Mouse (Mus musculus): ENCODE measurements around the gene Lix1l.

The Lix1l gene

GRCm38 (mm10) chr3:96565105-96565504 is 35.8 kb upstream of the Lix1l start:
- no peak for DNase-seq (ENCODE audit: low spot score in 2 of 2)

DNA sequence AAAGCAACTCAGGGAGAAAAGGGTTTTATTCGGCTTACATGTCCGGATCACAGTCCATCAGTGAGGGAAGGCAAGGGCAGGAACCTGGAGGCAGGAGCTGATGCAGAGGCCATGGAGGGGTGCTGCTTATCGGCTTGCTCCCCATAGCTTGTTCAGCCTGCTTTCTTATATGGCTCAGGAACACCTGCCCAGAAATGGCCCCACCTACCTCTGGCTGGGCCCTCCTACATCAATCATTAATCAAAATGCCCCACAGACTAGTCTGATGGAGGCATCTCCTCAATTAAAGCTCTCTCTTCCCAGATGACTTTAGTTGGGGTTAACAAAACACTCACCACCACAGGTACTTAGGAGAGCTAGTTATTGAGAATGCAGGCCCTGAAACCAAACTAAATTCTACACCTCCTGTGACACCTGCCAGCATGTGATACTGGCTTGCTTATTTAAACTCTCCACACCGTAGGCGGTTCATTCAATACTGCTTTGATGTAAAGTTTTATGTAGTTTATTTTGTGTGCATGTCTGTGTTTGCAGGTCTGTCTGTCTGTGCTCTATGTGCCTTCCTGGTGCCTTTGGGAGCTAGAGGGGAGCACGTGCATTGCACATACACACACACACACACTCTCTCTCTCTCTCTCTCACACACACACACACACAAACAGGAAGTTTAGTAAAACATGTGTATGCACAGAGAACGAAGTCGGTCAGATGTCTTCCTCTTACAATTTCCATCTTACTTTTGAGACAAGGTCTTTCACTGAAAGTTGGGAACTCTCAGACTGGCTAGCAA is 34.1 kb upstream of the Lix1l start:
- no peak for DNase-seq (ENCODE audit: low spot score in 2 of 2)

- DNase-seq (ENCODE audit: low spot score in 2 of 2): no peak
Observed at GRCm38 (mm10) chr3:96568605-96569004, 32.3 kb upstream of the Lix1l start.

GRCm38 (mm10) chr3:96569506-96569905 is 31.4 kb upstream of the Lix1l start:
- no peak for DNase-seq (ENCODE audit: low spot score in 2 of 2)

DNA sequence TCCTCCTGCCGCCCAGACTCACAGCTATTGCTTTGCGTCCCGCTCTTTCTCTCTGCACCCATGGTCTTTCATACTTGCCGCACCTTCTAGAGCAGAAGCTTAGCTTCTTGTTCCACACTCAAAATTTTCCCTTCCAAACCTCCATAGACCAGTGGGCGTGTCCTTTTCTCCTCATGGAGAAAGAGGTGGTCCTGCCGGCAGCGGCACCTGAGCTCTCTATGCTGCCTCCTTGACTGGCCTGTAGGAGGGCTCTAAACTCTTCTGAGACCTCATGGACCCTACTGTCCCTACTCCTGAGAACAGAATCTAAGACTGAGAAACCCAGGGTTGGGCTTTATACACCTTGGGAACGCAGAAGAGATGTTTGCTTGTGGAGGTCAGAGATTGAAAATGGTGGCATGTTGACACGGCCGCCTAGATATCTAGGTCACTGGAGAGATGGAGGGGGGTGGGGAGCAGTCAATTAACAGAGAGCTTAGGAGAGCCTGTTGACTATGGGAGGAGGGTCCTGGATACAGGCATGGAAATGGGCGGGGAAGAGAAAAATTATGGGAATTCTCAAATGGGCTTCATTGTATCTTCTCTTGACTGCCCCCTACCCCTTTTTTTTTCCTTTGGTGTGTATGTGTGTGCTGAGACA is 30.9 kb upstream of the Lix1l start:
- no peak for DNase-seq (ENCODE audit: low spot score in 2 of 2)

GRCm38 (mm10) chr3:96570643-96571042 is 30.3 kb upstream of the Lix1l start:
- DNase-seq (ENCODE audit: low spot score in 2 of 2): no peak

GRCm38 (mm10) chr3:96571336-96571735 is 29.6 kb upstream of the Lix1l start:
- no peak for DNase-seq (ENCODE audit: low spot score in 2 of 2)

DNA sequence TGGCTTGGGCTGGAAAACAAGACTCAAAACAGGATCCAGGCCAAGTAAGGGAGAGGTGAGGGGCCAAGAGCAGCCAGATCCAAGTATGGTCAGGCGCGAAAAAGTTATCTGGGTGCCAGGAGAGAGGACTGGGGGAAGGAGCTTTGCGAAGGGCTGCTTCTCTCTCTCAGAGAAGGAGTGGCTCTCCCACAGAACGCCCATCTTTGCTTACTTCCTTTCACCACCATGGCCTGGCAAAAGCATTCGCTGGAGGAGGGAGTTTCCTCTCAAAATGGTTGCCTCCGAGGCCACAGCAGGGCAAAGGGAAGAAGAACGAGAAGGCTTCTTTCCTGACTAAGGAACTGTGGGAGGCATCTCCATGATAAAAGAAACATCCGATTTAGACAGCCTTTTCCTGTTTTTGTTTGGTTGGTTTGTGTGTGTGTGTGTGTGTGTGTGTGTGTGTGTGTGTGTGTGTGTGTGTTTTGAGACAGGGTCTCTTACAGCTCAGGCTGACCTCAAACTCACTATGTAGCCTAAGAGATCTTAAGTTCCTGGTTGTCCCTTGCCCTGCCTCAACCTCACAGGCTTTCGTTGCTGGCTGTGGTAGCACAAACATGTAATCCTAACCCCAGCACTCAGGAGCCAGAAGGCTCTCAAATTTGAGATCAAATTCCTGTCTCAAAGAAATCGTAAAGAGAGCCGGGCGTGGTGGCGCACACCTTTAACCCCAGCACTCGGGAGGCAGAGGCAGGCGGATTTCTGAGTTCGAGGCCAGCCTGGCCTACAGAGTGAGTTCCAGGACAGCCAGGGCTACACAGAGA is 28.9 kb upstream of the Lix1l start:
- DNase-seq (ENCODE audit: low spot score in 2 of 2): no peak

- no peak for DNase-seq (ENCODE audit: low spot score in 2 of 2)
Observed at GRCm38 (mm10) chr3:96573611-96574511, 27.1 kb upstream of the Lix1l start.

DNA sequence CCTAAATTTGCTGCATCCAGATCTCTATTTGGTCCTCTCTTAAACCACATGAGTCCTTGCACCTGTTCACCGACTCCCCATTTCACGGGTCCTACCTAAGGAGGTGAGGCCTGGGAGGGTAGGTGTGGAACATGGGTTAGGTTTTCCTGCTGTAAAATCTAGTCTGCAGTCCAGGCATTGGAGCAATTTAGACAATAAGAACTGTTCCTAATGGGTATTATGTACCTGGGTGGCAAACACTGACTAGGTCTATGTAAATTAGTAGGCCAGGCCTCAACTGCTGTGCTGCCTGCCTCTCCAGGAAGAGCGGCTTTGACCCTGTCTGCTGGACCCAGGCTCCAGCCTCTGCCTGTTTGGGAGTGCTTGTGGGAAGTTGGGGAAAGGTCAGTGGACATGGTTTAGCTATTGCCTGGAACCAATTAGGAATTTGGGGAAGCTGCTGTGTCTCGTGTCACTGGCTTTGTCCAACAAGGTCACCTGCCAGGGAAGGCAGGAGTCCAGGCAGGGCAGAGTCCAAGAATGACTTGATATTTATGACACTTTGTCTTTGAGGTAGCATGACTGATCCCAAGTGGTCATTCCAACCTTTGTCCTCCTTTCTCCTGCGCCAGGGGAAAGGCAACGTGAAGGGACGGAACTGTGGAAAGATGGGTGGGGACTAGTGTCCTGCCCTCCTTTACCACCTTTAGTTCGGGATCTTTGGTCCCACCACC is 25.5 kb upstream of the Lix1l start:
- no peak for DNase-seq (ENCODE audit: low spot score in 2 of 2)

DNA sequence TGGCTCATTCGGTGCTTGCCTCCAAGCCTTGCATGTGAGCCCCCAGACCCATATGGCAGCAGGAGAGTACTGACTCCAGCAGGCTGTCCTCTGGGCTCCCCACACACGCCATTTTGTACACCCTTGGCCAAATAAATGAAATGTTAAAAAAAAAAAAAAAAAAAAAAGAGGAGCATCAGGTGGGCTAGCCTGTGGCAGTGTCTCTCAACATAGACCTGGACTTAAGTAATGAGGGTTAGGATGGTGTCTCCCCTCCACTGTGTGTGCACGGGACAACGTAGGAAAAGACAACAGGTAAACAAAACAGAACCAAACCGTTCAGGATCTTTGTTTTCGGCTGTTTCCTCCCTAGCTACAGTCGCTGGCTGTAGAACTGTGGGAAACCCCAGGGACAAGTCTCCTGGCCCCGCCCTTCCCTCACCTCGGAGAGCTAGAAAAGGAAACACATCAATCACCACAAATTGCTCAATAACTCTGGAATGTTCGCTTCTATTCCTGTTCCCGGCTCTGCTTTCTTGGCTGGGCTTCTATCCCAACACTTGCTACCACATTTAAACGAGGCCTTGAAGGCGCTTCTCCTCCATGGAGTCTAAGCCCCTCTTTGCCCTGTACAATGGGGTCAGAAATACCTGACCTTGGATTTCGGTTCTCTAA is 24.8 kb upstream of the Lix1l start:
- DNase-seq (ENCODE audit: low spot score in 2 of 2): no peak

DNA sequence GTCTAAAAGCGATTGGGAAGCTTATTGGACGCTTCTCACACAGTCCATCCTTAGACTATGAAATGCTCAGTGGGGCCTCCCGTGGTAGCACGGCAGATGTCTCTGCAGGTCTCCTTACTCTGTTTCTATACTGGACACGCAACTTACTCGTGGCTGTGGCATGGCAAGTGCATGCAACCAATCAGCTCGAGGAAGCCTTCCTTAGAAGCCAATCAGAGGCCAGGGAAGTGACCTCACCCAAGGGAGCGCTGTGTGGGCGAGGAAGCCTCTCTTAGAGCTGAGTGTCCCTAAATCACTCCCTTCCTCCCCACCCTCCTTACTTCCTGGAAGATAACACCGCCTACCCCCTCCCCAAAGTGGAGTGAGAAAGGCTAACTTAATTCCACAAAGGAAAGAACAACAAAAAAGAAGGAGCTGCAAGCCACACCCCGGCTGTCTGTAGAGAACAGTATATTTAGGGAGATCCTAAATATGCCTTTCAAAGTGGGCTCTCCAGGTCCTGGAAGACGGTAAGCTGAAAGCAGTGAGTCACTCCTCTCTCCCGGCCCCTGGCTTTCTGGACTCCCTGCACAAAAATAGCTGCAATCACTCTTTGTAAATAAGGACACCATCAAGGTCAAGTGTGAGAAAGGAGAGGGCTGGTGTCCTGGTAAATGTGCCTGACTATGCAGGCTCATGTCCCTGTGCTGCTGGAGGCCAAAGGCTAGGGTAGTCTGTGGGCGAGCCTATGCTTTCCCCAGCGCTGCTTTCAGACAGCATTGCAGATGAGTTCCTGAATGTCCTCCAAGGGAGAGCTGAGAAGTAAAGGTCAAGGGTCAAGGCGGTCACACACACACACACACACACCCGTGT is 24.0 kb upstream of the Lix1l start, which contains the start of gene Gm16253:
Gm16253 (plus strand) TSS at position 295 of the 852 bp plus-strand sequence.
- DNase-seq (ENCODE audit: low spot score in 2 of 2): peak; percentile 84 to 89

GRCm38 (mm10) chr3:96577566-96577965 is 23.4 kb upstream of the Lix1l start:
- DNase-seq (ENCODE audit: low spot score in 2 of 2): no peak

- DNase-seq (ENCODE audit: low spot score in 2 of 2): no peak
Observed at GRCm38 (mm10) chr3:96578561-96579238, 22.2 kb upstream of the Lix1l start.

- no peak for DNase-seq (ENCODE audit: low spot score in 2 of 2)
Observed at GRCm38 (mm10) chr3:96579239-96579750, 21.7 kb upstream of the Lix1l start.

DNA sequence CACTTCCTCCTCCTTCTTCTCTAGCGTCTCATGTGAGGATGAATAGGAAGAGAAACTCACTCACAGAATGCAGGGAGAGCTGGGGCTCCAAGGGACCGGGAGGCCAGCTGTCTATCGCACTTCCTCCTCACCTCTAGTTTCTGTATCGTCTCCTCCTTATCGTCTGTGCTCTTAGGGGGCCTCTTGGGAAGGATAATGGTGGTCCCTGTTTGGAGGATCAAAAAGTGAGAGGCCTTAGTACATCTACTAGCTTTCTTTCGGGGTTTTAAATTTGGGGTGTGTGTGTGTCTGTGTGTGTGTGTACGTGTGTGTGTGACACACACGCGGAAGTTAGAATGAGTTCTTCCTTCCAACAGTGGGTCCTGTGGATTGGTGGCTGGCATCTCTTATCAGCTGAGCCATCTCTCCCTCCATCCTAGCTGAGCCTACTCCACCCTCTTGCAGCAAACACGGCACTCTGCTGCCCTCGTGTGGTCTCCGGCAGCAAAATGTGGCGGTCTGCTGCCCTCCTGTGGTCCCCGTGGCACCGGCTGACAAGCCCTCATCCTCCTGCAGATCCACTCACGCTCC is 21.0 kb upstream of the Lix1l start:
- peak; percentile 88 to 95 for DNase-seq (ENCODE audit: low spot score in 2 of 2)

DNA sequence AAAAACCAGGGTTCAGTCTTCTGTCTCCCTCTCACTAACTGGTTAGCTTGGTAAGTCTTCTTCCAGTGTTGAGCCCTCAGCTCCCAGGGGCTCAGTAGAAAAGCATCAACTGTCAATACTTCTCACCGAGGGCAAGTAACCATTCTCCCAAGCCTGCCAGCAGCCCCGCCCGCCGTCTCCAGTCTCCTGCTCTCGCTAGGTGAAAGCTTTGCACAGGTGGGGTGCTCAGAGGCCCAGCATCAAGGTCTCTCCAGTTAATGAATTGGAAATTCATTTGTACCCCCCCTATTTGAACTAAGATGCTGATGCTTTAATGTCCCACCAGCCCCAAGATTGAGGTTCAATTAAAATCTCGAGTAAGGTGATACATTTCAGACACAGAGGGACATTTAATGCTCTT is 19.8 kb upstream of the Lix1l start:
- no peak for DNase-seq (ENCODE audit: low spot score in 2 of 2)
